Mouse (Mus musculus) lung, postnatal 14 days (tissue): ENCODE measurements around the gene Strn4.
A peak's percentile ranks its signal among the peaks of the same experiment; 100 is the strongest.

Experiments
- DNase-seq: peaks from one replicate; pipeline ENCODE4 v3.0.0; 2021

Strn4 gene

DNA sequence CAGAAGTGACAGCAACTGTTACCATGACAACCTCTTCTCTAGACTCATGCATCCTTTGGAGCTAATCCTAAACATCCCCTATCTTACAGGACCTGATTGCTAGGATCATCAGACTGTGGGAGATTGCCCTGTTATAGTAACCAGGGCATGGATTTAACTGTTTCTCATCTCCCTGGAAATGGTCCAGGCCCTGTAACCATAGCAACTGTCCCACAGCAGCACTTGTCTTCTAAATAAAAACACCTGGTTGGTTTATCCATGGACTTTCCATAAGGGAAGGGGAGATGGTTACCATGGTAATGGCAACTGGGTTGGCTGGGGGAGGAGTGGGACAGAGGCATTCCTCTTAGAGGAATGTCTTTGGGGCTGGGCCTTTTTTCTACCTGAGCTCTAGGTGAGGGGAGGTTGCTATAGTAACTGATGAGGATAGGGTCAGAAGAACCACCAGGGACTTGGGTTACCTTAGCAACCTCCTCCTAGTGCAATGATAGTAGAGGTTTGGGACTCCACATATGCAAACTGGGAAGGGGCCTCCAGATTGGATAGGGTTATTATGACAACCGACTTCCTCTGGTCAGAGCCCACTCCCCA, at the start of gene Strn4:
Gene Strn4, plus strand, starts transcription at position 539 of the 591 bp plus-strand sequence.
- no peak for DNase-seq

DNA sequence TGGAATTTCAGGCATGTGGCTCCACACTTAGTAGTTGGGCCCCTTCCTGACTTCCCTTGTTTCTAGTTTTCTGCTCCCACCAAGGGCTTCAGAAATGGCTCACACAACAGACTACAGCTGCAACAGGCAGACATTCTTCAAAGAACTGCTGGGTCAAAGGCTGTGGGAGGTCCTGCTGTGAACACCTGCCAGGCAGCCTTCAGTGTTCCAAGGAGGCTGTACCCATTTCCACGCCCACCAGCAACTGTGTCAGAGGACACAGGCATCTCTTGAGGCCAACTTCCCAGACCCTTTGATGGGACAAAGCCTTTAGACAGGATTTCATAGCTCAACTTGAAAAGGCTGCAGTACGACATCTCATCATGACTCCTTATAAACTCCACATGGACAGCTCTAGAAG, 49.2 kb upstream of the Strn4 start:
- peak; percentile 20 for DNase-seq

DNA sequence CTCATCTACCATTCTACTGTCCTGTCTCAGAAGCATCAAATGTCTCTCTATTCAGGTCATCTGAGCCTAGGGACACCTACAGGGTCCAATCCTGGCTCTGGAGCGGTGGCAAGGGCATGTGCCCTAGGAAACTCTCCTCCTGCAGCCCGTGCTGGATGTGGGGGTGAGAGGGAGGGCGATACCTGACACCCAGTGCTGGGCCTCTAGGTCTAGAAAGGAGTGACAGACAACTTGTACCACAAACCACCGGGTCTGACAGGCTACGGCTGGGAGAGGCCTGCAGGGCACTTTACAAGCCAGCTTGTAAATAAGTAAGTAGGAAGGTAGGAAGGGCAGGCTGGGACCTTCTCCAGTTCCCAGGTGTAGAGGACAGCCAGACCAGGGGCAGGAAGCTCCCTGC, 39.8 kb upstream of the Strn4 start:
- DNase-seq: no peak

DNA sequence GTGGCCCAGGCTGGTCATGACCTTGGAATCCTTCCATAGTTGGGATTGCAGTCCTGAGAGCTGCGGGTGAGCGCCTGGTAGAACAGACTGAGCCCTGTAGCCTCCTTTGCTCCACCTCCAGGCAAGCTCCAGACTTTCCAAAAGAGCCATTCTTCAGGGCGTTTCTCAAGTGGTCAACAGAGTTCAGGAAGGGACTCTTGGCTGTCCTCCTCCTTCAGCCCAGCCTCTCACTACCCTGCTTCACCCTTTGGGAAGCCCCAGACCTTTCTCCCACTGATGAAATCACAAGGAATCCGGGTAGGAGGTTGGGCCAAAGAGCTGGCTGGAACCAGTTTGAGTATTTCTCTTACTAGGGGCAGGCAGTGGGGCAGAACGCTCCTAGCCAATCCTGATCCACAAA, 35.6 kb upstream of the Strn4 start:
- peak; percentile 63 for DNase-seq

DNA sequence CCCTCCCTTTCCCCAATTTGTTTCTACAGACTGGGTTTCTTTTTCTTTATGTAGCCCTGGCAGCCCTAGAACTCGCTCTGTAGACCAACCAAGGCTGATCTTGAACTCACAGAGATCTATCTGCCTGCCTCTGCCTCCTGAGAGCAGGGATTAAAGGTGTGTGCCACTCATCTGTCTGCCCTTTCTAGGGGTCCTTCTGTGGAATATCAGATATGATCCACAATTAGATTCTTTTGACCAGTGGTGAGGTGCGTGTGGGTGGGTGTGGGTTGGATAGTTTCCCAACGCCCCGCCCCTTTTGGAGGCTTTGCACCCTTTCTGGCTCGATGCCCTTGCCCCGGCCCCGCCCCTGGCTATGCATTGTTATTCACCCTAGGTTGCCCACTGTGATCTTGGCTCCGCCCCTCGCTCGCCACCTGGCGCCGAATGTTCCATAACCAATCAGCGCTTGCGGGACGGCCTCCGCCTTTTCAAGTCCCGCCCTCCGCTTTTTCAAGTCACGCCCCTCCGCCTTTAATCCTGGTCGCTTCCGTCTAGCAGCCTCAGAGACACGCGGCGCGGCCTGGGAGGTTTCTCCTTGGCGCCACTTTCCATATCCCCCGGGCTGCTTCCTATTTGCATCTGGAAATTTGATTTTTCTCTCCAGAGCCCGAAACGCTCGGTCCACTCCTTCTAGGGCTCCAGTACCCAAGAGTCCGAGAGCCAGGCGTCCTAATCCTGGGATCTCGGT, 34.7 kb upstream of the Strn4 start, which contains the start of gene Slc1a5:
Gene Slc1a5, plus strand, starts transcription at position 516 of the 730 bp plus-strand sequence.
- peak; percentile 94 for DNase-seq

DNA sequence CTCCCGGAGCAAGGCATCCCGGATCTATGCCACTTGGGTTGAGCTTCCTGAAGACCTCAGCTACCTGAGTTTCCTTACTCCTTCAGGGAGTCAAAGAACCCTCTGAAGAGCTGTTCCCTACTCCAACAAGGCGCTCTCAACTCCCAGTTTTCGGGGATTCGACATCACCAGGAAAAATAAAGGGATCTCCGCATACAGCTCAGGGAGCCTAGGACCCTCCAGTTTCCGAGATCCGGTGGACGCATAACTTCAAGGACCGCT, 34.2 kb upstream of the Strn4 start:
- DNase-seq: no peak

DNA sequence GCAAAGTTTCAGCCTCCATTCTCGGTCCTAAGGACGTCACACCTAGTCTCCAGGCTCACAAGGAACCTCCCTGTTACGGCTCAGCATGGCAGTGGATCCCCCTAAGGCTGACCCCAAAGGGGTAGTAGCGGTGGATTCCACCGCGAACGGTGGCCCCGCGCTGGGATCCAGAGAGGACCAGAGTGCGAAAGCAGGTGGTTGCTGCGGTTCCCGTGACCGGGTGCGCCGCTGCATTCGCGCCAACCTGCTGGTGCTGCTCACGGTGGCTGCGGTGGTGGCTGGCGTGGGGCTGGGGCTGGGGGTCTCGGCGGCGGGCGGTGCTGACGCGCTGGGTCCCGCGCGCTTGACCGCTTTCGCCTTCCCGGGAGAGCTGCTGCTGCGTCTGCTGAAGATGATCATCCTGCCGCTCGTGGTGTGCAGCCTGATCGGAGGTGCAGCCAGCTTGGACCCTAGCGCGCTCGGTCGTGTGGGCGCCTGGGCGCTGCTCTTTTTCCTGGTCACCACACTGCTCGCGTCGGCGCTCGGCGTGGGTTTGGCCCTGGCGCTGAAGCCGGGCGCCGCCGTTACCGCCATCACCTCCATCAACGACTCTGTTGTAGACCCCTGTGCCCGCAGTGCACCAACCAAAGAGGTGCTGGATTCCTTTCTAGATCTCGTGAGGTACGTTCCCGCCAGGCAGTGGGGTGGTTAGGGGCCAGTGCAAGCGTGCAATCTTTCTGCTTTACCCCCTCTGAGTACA, 33.7 kb upstream of the Strn4 start:
- peak; percentile 25 for DNase-seq

DNA sequence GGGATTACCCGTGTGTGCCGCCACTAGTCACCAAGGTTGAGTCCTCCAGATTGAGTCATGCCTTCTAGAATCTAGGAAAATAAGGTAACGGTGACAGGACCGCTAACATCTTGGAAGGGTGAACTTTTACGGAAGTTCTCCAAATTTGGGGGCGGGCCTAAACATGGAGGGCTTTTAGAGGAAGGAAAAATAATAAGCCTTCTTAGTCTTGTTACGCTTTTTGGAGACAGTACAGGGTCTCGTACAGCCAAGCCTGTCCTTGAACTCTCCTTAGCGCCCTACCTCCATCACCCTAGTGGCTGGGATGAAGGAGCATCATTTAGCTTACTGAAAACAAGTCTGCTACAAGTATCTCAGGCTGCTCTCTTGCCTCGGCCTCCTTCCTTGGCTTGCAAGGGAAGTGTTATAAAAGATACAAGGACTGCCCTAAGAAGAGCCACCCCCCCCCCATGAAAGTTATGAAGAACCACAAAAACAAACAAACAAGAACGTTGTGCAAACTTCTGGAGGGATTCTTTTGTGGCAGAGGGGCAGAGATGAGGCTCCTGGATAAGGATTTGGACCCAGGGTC, 33.0 kb upstream of the Strn4 start:
- no peak for DNase-seq

DNA sequence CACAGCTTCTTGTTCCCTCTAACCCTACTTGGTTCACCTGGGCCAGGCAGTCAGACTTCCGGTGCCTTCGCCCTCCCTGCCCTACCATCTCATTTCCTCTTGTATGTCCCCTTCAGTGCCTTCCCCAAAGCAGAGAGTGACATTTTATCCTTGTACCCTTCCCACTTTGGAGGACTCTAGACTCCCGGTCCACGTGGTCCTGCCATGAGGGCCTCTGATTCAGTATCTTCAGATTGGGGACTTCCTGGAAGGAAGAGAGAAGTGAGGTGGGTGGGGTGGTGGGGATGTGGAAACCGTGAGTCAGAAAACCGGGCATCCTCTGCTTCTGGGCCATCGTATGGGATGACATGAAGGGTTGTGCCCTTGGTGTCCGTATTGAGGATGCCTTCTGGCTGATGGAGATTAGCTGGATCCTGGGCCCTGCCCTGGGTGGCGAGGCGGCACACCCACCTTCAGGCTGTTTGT, 32.4 kb upstream of the Strn4 start:
- DNase-seq: peak; percentile 29

DNA sequence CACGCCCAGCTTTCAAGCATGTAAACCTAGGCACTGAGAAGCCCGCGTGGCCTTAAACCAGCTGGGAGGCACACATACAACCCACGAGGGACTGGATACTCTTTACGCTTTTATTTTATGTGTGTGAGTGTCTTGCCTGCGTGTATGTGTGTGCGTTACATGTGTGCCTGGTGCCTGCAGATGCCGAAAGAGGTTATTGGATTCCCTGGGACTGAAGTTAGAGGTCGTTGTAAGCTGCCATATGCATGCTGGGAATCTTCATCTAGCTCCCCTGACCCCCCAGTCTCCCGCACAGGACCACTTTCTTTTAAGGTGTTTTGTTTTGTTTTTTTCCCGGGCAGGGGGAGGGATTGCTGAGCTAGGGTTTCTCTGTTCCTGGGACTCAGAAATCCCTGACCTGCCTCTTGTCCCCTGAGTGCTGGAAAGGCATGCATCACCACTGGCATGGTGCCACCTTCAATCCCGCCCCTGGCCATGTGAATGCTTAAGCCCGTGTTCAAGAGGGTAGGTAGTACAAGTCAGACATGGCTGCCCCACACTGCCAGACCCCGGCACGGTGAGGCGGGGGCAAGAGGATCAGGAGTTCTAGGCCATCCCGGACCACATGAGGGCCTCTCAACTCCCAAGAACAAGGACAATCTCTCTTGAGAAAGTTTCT, 31.8 kb upstream of the Strn4 start:
- peak; percentile 83 for DNase-seq

DNA sequence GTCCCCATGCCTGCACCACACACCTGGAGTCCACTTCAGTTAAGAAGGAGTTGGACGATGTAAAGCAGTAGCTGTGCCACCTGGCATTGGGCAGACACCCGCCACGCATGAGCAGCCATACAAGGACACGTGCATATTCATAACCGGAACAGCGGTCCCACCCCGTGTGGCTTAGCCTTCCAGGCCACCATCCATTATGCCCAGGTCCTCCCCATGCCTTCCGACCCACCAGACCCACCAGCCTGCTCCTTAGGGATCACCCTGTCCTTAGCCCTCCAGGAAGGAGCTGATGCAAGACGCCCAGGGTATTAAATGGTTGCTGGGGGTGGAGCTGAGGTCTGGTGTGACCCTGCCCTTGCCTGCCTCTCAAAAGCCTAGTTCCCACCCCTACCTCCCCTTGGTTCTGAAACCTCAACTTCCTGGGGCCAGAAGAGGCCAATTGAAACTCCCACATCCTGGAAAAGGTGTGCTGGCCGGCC, 31.2 kb upstream of the Strn4 start:
- peak; percentile 32 for DNase-seq

DNA sequence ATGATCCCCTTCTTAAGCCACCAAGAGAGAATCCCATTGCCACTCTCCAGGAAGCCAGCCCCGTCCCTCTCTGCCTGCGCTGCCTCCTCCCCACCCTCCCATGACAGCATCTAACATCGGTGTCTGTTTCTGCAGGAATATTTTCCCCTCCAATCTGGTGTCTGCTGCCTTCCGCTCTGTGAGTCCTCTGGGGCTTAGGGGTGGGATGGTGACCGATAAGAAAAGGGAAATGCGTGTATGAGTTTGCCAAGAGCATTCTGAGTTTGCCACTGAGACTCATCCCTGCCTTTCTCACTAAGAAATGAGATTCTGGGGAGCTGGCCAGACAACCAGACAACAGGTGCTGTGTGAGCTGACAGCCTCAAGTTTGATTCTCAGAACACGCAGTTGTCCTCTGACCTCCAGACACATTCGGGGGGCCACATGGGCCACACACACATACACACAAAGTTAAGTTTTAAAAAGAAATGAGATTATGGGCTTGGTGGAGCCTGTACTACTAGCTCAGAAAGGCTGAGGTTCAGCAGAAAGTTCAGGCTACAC, 30.1 kb upstream of the Strn4 start:
- no peak for DNase-seq

DNA sequence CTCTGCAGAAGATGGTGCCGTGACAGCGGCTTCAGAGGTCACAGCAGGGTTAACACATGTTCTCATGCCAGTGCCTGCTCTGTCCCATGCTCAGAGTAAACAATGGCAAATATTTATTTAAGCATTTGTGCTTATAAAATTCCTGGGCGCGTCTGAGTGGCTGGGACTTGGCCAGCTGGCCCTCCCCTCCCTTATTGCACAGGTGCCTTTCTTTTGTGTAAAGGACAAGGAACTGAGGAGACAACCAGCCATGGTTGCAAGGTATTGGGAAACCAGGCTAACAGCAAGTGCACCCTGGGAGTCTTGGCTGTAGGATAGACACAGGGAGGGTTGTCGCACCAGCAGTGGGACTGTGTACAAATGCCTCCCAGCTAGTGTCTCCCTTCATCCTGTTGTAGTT, 23.4 kb upstream of the Strn4 start:
- peak; percentile 74 for DNase-seq

DNA sequence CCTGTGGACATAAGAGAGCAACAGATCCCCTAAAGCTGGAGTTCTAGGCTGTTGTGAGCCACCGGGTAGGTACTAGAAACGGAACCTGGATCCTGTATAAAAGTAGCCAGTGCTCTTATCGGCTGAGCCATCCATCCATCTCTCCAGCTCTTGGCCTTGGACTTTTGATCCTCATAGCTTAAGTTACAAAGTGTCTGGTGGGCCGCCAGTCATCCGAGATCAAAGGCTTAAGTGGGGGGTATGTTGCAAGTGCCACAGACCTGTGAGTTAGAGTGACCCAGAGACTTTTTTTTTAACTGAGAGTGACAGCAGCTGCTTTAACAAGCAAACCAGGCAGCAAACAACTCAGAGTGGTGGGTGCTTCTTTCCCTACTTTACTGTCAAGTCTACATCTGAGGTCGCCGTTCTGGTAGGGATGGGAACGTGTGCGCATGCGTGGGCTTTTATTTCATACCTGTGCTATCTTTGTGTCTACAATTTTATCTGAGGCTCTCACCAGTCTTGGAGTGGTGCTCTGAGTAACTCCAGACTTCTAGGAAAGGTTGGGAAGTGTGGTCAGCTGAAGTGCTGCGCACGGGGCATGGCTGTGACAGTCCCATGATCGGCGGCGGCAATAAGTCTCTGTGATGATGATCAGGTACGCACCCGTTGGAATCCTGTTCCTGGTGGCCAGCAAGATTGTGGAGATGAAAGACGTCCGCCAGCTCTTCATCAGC, 22.5 kb upstream of the Strn4 start:
- peak; percentile 50 for DNase-seq

DNA sequence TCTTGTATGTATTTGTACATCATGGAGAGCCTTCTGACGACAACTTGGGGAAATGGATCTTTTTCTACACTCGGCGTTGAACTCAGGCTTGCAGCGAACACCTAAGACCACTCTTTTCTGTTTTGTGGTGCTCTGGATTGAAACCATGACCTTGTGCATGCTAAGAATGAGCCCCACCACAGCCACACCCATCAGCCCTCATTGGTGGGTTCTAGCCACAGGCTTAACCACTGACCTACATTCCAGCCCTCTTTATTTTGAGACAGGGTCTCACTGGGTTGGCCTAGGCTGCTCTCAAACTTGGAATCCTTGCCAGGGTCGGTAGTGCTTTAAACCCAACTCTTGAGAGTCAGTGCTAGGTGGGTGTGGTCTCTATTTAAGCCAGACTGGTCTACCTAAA, 20.8 kb upstream of the Strn4 start:
- DNase-seq: no peak

DNA sequence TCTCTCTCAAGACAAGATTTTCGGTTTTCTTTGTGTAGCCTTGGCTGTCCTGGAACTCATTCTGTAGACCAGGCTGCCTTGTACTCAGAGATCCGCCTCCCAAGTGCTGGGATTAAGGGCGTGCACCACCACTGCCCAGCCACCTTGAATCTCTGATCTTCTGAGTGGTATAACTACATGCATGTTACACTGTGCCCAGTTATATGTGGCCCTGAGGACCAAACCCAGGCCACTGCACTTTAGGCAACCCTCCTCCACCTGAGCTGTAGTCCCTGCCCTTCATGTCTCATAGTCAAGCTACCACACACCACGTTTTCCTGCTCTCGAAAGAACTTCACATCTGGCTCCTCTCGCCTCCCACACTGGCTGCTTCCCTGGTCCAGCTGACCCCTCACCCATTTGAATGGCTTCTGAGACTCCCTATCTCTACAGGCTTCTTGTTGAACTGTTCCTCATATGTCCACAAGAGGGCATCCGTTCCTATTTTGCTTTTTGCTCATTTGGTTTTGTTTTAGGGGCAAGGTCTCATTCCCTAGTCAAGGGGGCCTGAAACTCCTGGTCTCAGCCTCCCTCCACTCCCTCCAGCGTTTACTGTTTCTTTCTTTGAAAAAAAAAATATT, 11.2 kb upstream of the Strn4 start:
- DNase-seq: no peak

DNA sequence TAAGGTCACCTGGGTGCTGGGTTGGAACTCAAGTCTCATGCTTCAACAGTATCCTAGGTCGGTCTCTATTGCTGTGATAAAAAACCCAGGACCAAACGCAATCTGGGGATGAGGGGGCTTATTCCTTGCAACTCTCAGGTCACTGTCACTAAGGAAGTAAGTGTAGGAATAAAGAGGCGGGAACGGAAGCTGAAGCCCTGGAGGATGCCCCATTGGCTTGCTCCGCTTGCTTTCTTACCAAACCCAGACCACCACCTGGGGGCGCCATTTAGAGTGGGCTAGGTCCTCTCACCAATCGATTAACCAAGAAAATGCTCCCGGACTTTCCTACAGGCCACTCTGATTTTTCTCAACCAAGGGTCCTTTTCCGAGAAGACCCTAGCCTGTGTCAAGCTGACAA, 7.8 kb upstream of the Strn4 start:
- DNase-seq: no peak

DNA sequence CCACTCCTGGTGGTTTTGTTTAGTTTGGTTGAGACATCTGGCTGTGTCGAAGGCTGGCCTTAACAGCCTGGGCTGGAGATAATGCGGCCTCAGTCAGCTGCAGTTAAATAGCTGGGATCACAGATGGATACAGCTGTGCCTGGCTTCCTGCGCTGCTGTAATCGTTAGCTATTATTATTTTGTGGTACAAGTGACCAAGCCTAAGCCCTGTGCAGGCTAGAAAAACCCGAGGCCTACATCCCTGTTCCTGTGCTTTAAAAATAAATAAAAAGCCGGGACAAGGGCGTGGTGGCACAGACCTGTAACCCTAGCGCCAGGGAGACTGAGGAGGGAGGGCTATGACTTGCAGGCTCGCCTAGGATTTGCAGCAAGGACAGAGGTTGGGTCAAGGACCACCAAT, 7.0 kb upstream of the Strn4 start:
- DNase-seq: no peak

DNA sequence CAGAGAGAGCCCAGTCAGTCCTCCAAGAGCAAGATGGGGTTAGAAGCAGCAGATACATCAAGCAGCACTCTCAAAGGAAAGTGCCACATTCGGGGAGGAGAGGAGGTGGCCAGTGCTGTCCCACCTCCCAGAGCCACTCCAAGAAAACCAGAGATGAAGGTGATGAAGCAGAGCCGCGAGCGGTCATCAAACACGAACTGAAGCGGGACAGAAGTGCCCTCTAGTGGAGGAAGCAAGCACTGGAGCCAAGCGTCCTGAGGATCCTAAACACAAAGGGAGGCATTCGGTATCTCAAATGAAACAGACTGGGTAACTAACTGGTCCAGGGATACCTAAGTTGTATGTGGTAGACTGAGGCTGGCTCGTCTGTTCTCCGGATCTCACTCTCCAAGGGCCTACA, 6.0 kb upstream of the Strn4 start:
- DNase-seq: peak; percentile 83

DNA sequence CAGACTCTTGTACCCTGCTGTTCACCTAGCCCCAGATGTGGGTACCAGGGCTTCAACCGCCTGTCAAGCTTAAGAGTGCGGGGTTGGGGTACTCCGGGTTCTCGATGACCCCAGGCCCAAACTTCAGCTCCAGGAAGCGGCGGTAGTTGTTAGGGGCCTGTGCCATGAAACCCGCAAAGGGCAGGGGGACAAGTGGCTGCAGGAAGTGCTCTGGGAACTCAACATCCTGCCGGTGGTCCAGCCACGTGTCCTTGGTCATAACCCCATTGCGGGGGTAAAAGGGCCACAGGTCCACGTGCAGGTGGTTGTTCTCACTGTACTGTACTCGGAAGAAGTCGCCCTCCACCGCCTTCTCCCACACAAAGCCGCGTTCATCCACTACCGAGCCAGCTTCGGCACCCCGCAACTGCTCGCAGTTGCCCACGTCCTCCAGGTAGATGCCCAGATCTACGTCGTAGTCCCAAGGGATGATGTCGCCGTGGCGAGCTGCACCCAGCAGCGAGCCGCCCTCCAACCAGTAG, 5.2 kb upstream of the Strn4 start:
- DNase-seq: no peak

DNA sequence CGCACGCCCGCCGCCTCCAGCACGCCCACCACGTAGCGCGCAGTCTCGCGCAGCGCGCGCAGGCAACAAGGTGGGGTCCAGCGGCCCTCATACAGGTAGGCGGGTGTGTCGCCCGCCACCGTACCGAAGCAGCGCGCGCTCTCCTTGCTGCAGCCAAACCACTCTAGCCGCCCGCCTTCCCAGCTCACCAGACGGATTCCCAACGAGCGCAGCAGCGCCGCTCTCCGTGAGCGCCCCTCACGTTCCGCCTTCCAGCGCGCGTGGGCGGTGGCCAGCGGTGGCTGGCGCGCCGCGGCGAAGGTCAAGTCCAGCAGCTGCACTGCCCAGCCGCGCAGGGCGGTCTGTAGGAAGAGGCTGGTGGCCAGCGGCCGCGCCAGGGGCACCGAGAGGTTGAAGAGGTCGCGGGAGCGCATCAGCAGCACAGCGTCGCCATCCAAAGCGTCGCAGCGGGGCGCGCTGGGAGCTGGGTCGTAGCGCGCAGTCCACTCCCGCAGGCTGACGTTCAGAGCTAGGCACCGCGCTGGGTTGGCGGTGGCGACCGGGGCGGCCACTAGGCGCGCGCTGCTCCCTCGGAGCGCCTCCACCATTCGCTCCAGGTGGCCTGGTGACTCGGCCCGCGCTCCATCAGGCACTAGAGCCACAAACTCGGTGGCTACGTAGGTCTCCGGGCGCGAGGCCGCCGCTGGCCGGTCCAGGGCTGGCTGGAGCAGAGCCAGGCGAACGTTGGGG, 4.6 kb upstream of the Strn4 start:
- no peak for DNase-seq
